Comparison of ENCODE assay signal across 50 mouse cellular contexts in the genomic region with DNA sequence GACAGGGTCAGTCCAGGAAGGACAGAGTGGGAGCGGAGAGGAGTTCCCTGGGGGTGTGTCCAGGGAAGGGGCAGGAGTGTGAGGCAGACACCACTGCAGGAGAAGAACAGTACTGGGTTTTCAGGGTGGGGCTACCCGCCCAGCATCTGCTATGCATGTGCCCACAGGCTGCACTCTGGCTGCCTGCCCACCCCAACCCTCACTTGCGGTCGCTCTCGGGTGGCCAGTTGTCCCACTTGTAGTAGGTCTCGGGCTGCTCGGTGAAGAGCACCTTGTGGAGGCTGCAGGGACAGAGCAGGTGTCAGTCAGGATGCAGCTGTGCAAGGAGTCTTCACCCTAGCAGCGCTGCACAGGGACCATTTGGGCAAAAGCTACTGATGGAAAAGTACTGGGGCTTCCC. TPM values are rescaled to one million over a fixed set of nuclear protein-coding genes. Genes with fewer than 3 reads are reported as not detected.
"Had no signal": no experiment of that assay in that cellular context is flagged by ENCODE, and none has a peak within 500 bp of the region (broad histone marks: within the 10 kb centered on the region; RNA-seq: fewer than 3 reads in every experiment).

No protein-coding gene starts in this region.

- H3K9ac ChIP-seq: heart, embryonic 12.5 days; heart, embryonic 13.5 days; heart, embryonic 15.5 days; hindbrain, embryonic 12.5 days; hindbrain, embryonic 13.5 days; hindbrain, embryonic 14.5 days; hindbrain, embryonic 15.5 days; intestine, embryonic 15.5 days; kidney, embryonic 15.5 days had no signal

- H3K9me3 ChIP-seq: heart, embryonic 10.5 days; heart, embryonic 12.5 days; heart, embryonic 13.5 days; heart, embryonic 15.5 days; hindbrain, embryonic 10.5 days; hindbrain, embryonic 12.5 days; hindbrain, embryonic 13.5 days; hindbrain, embryonic 15.5 days; intestine, embryonic 15.5 days; kidney, embryonic 15.5 days had no signal

- H3K27me3 ChIP-seq: heart, embryonic 12.5 days; heart, embryonic 13.5 days; heart, embryonic 15.5 days; hindbrain, embryonic 12.5 days; hindbrain, embryonic 13.5 days; hindbrain, embryonic 15.5 days; intestine, embryonic 15.5 days; kidney, embryonic 15.5 days had no signal

- ATAC-seq: hindbrain, embryonic 16.5 days; hindbrain, postnatal 0 days; inflammation-experienced regulatory T-cells, adult 6 months; intestine, embryonic 15.5 days; intestine, embryonic 16.5 days; intestine, postnatal 0 days had no signal

- DNase-seq: heart, postnatal 10 days; heart, postnatal 14 days; heart, postnatal 36 days; kidney, adult 11 months; kidney, adult 18-20 months; kidney, adult 2 months; kidney, adult 8-10 months; kidney, adult 9 months; kidney, postnatal 10 days; kidney, postnatal 14 days; kidney, postnatal 25 days; kidney, postnatal 36 days; kidney, postnatal 4 days; layer of hippocampus, adult 9-11 months; layer of hippocampus, postnatal 36 days had no signal

- H3K4me3 ChIP-seq: heart, embryonic 10.5 days; heart, embryonic 12.5 days; heart, embryonic 13.5 days; heart, embryonic 15.5 days; hindbrain, embryonic 10.5 days; hindbrain, embryonic 12.5 days; hindbrain, embryonic 13.5 days; hindbrain, embryonic 15.5 days; intestine, embryonic 15.5 days; kidney, embryonic 15.5 days; layer of hippocampus, adult 2 months had no signal

- H3K27ac ChIP-seq: heart, embryonic 10.5 days; heart, embryonic 13.5 days; heart, embryonic 15.5 days; hindbrain, embryonic 10.5 days; hindbrain, embryonic 12.5 days; hindbrain, embryonic 13.5 days; hindbrain, embryonic 14.5 days; hindbrain, embryonic 15.5 days; hindbrain, postnatal 0 days; intestine, embryonic 15.5 days; kidney, embryonic 15.5 days; kidney, postnatal 0 days; layer of hippocampus, adult 2 months had no signal

- H3K4me1 ChIP-seq: heart, embryonic 10.5 days; heart, embryonic 12.5 days; heart, embryonic 13.5 days; heart, embryonic 15.5 days; hindbrain, embryonic 10.5 days; hindbrain, embryonic 12.5 days; hindbrain, embryonic 13.5 days; hindbrain, embryonic 15.5 days; intestine, embryonic 15.5 days; kidney, embryonic 15.5 days had no signal

- H3K4me2 ChIP-seq: heart, embryonic 11.5 days; heart, embryonic 12.5 days; heart, embryonic 13.5 days; heart, embryonic 15.5 days; hindbrain, embryonic 12.5 days; hindbrain, embryonic 13.5 days; hindbrain, embryonic 14.5 days; hindbrain, embryonic 15.5 days; intestine, embryonic 15.5 days; kidney, embryonic 15.5 days had no signal

RNA-seq across cellular contexts. Expression of gene Micall2, which starts 32.1 kb away (rescaled TPM):
- polyA plus RNA-seq: inflammation-experienced regulatory T-cells, adult 6 months had no signal

RNA-seq across cellular contexts. Expression of gene Tmem184a, which starts 51.5 kb away (rescaled TPM):
- total RNA-seq: heart, postnatal 36 days had no signal
- polyA plus RNA-seq: hindbrain, embryonic 14.5 days had no signal

RNA-seq across cellular contexts. Expression of gene Gm26938, which starts 58.0 kb away (rescaled TPM):
- total RNA-seq: heart, adult 8-10 months; heart, postnatal 10 days; heart, postnatal 14 days; heart, postnatal 25 days; heart, postnatal 36 days; hematopoietic stem cell, adult 5-6 weeks; hindbrain, postnatal 0 days; layer of hippocampus, adult 18-20 months; layer of hippocampus, adult 2 months; layer of hippocampus, adult 8-10 months; layer of hippocampus, postnatal 10 days; layer of hippocampus, postnatal 14 days; layer of hippocampus, postnatal 25 days; layer of hippocampus, postnatal 36 days; left cerebral cortex, adult 18-20 months had no signal
- polyA plus RNA-seq: heart, embryonic 10.5 days; heart, embryonic 11.5 days; heart, embryonic 12.5 days; heart, embryonic 13.5 days; heart, embryonic 14.5 days; heart, embryonic 15.5 days; heart, embryonic 16.5 days; heart, postnatal 0 days; hindbrain, embryonic 10.5 days; hindbrain, embryonic 11.5 days; hindbrain, embryonic 12.5 days; hindbrain, embryonic 13.5 days; hindbrain, embryonic 15.5 days; hindbrain, embryonic 16.5 days; hindbrain, postnatal 0 days; inflammation-experienced regulatory T-cells, adult 6 months; intestine, embryonic 14.5 days; intestine, embryonic 16.5 days; intestine, postnatal 0 days; kidney, adult 2 months; kidney, embryonic 14.5 days; kidney, embryonic 15.5 days; kidney, postnatal 0 days; large intestine, adult 2 months had no signal
